Mouse (Mus musculus) CH12.LX (cell line): ENCODE data around the gene Tpk1. TPM values are rescaled to one million over a fixed set of nuclear protein-coding genes. Genes with fewer than 3 reads are reported as not detected.
A peak's percentile ranks its signal among the peaks of the same experiment; 100 is the strongest.

Experiments
- DNase-seq: peaks from one replicate; pipeline ENCODE4 v3.0.0-alpha.2; 2013; ENCODE audit errors: extremely low read depth
- H3K27ac ChIP-seq: 2 replicates; pipeline ENCODE4 v1.5.1; 2012; ENCODE audit warnings: low read depth, mild to moderate bottlenecking, control low read depth, moderate library complexity; ENCODE audit not compliant: insufficient read depth
- H3K27me3 ChIP-seq: replicated peaks from 2 replicates; pipeline ENCODE3; 2012; ENCODE audit warnings: inconsistent platforms
- H3K36me3 ChIP-seq, 2 experiments: replicated peaks in 1 of 2; 2 replicates each; pipeline versions ENCODE3 to v1.6.1; 2012; ENCODE audit warnings: inconsistent platforms in 1 of 2, low read length in 1 of 2, mild to moderate bottlenecking in 1 of 2, mixed read lengths in 1 of 2, moderate library complexity in 1 of 2; ENCODE audit not compliant: control insufficient read depth in 1 of 2, insufficient read depth in 1 of 2
- H3K4me1 ChIP-seq, 2 experiments: 2 replicates each; pipeline ENCODE4 v1.6.1; 2012; ENCODE audit warnings: inconsistent platforms in 1 of 2, moderate library complexity in 1 of 2; ENCODE audit not compliant: insufficient read depth in 2 of 2, control insufficient read depth in 1 of 2
- H3K4me2 ChIP-seq: 2 replicates; pipeline ENCODE4 v1.6.1; 2012; ENCODE audit warnings: low read depth, mild to moderate bottlenecking, control low read depth; ENCODE audit not compliant: poor library complexity, insufficient read depth, severe bottlenecking
- H3K4me3 ChIP-seq, 3 experiments: fragments of 150-350 bp in 1 of 3; sonication (generic) in 1 of 3; replicated peaks in 1 of 3; 2 replicates each; pipeline versions ENCODE3 to v1.5.1; 2011 to 2012; ENCODE audit warnings: low read depth in 2 of 3, low read length in 2 of 3, mild to moderate bottlenecking in 2 of 3, moderate library complexity in 2 of 3, control low read depth in 1 of 3, improper control_type of control experiment in 1 of 3, inconsistent platforms in 1 of 3, mixed read lengths in 1 of 3; ENCODE audit not compliant: poor library complexity in 1 of 3
- H3K79me2 ChIP-seq: replicated peaks from 2 replicates; pipeline ENCODE4 v1.6.1; 2012; ENCODE audit warnings: mild to moderate bottlenecking, moderate library complexity; ENCODE audit not compliant: control insufficient read depth, poor library complexity, insufficient read depth, severe bottlenecking; ENCODE audit errors: extremely low read depth
- H3K9ac ChIP-seq: 2 replicates; pipeline ENCODE4 v1.6.1; 2012; ENCODE audit warnings: low read depth, mild to moderate bottlenecking, control low read depth, moderate library complexity; ENCODE audit not compliant: insufficient read depth
- H3K9me3 ChIP-seq: replicated peaks from 2 replicates; pipeline ENCODE3; 2012; ENCODE audit warnings: low read length, inconsistent platforms, mixed read lengths
- BHLHE40 ChIP-seq: IDR thresholded peaks from 2 replicates; pipeline ENCODE4 v1.6.1; 2011; ENCODE audit warnings: mild to moderate bottlenecking, low read depth, low read length, improper control_type of control experiment
- E2F4 ChIP-seq: IDR thresholded peaks from 2 replicates; pipeline ENCODE4 v1.6.1; 2011; ENCODE audit warnings: low read depth, low read length, improper control_type of control experiment; ENCODE audit not compliant: insufficient replicate concordance
- ETS1 ChIP-seq: conservative IDR thresholded peaks from 2 replicates; pipeline ENCODE4 v1.6.1; 2012; ENCODE audit warnings: low read depth, mild to moderate bottlenecking, inconsistent platforms, low read length, improper control_type of control experiment, moderate library complexity
- GABPA ChIP-seq: IDR thresholded peaks from 2 replicates; pipeline ENCODE4 v1.6.1; 2012; ENCODE audit warnings: low read depth, low read length, improper control_type of control experiment, inconsistent platforms; ENCODE audit not compliant: insufficient replicate concordance
- JUN ChIP-seq: IDR thresholded peaks from 2 replicates; pipeline ENCODE4 v1.6.1; 2011; ENCODE audit warnings: low read depth, mild to moderate bottlenecking, low read length, improper control_type of control experiment, moderate library complexity; ENCODE audit not compliant: insufficient read depth
- KAT2A ChIP-seq: IDR thresholded peaks from 2 replicates; pipeline ENCODE4 v1.6.1; 2012; ENCODE audit warnings: low read length, improper control_type of control experiment, inconsistent platforms; ENCODE audit not compliant: insufficient replicate concordance
- MAFK ChIP-seq: IDR thresholded peaks from 2 replicates; pipeline ENCODE4 v1.6.1; 2011; ENCODE audit warnings: low read length, improper control_type of control experiment; ENCODE audit not compliant: insufficient replicate concordance
- MAX ChIP-seq: IDR thresholded peaks from 2 replicates; pipeline ENCODE4 v1.6.1; 2011; ENCODE audit warnings: low read length, improper control_type of control experiment
- MAZ ChIP-seq: IDR thresholded peaks from 2 replicates; pipeline ENCODE4 v1.6.1; 2012; ENCODE audit warnings: low read depth, mild to moderate bottlenecking, inconsistent platforms, low read length, improper control_type of control experiment, moderate library complexity
- MYC ChIP-seq: IDR thresholded peaks from 2 replicates; pipeline ENCODE4 v1.6.1; 2011; ENCODE audit warnings: low read depth, mild to moderate bottlenecking, improper control_type of control experiment, low read length
- NELFE ChIP-seq: IDR thresholded peaks from 2 replicates; pipeline ENCODE4 v1.6.1; 2011; ENCODE audit warnings: low read depth, low read length, improper control_type of control experiment
- NRF1 ChIP-seq: IDR thresholded peaks from 2 replicates; pipeline ENCODE4 v1.6.1; 2014; ENCODE audit warnings: low read depth, mild to moderate bottlenecking, inconsistent platforms, low read length, improper control_type of control experiment, moderate library complexity
- POLR2A ChIP-seq: IDR thresholded peaks from 2 replicates; pipeline ENCODE4 v1.6.1; 2011; ENCODE audit warnings: low read depth, mild to moderate bottlenecking, improper control_type of control experiment, low read length
- RCOR1 ChIP-seq: conservative IDR thresholded peaks from 2 replicates; pipeline ENCODE4 v1.6.1; 2012; ENCODE audit warnings: low read depth, mild to moderate bottlenecking, inconsistent platforms, low read length, improper control_type of control experiment
- SIN3A ChIP-seq: IDR thresholded peaks from 2 replicates; pipeline ENCODE4 v1.6.1; 2012; ENCODE audit warnings: low read length, improper control_type of control experiment, inconsistent platforms
- ZC3H11A ChIP-seq: IDR thresholded peaks from 2 replicates; pipeline ENCODE4 v1.6.1; 2012; ENCODE audit warnings: low read depth, mild to moderate bottlenecking, inconsistent platforms, low read length, improper control_type of control experiment
- ZKSCAN1 ChIP-seq: IDR thresholded peaks from 2 replicates; pipeline ENCODE4 v1.6.1; 2012; ENCODE audit warnings: low read depth, inconsistent platforms, low read length, improper control_type of control experiment, borderline replicate concordance
- ZMIZ1 ChIP-seq: IDR thresholded peaks from 2 replicates; pipeline ENCODE4 v1.6.1; 2012; ENCODE audit warnings: low read depth, mild to moderate bottlenecking, inconsistent platforms, low read length, improper control_type of control experiment
- dilution Hi-C: fragments of 300-500 bp; cut with MboI; formaldehyde crosslinking; loops from 2 replicates; pipeline ENCODE4 v1.14.3; 2020; ENCODE audit warnings: low sequenced_read_pairs; ENCODE audit not compliant: extremely low pct_unique_long_range_greater_than_20kb, extremely low pct_ligation_motif_present
- in situ Hi-C: fragments of 300-500 bp; cut with MboI; formaldehyde crosslinking; loops from 3 replicates; pipeline ENCODE4 v1.14.3; 2019; ENCODE audit warnings: low sequenced_read_pairs, low pct_ligation_motif_present, low pct_unique_long_range_greater_than_20kb, mixed read lengths
- polyA plus RNA-seq: library from polyadenylated mRNA; unstranded; fragments of >175 nt; gene quantifications from 2 replicates; pipeline ENCODE4 v1.2.1, GENCODE M21; 2012; ENCODE audit warnings: low read depth; ENCODE audit not compliant: insufficient read length
- total RNA-seq, 2 experiments: library from RNA; depleted of rRNA; stranded (reverse); fragments of 300-350 nt in 1 of 2; fragments of >200 nt in 1 of 2; gene quantifications; 2 replicates each; pipeline ENCODE4 v1.2.3; 2012 to 2014

Gene Tpk1
- total and polyA plus RNA-seq, 3 experiments: 3.9 to 6.3 (median 4.8) TPM

GRCm38 (mm10) chr6:43645674-43646073 is 20.4 kb downstream of the Tpk1 start:
- Histone ChIP-seq H3K79me2 (no peaks in the 10 kb centered on the region), H3K4me1 (peaks cover 0 to 29% of the 10 kb centered on the region in 2 experiments; a peak in 2 of 4 replicates), H3K27me3 (no peaks in the 10 kb centered on the region), H3K9me3 (no peaks in the 10 kb centered on the region), H3K27ac (no peak overlapping the region), H3K36me3 (peaks cover 0 to 5% of the 10 kb centered on the region in 2 experiments), H3K4me2 (no peak overlapping the region)
- dilution Hi-C loops: no loop called here
- DNase-seq: no peak
- TF ChIP-seq RCOR1 (no peak), ETS1 (no peak), MAZ (no peak), NELFE (no peak), ZC3H11A (no peak), GABPA (no peak), E2F4 (no peak), SIN3A (no peak), NRF1 (no peak), JUN (no peak), BHLHE40 (no peak), ZKSCAN1 (no peak), POLR2A (no peak), MAFK (no peak)
- TF ChIP-seq, all 38 proteins: peak for 0
- no peak overlapping the region for H3K4me3 ChIP-seq
- H3K9ac ChIP-seq: no peak overlapping the region
- in situ Hi-C loops: no loop called here

- no peaks in the 10 kb centered on the region for H3K9me3 ChIP-seq
- dilution Hi-C loops: no loop called here
- H3K4me1 ChIP-seq: peaks cover 0 to 33% of the 10 kb centered on the region in 2 experiments; a peak in 2 of 4 replicates
- H3K79me2 ChIP-seq: no peaks in the 10 kb centered on the region
- H3K36me3 ChIP-seq: peaks cover 0 to 5% of the 10 kb centered on the region in 2 experiments
- in situ Hi-C loops: no loop called here
- DNase-seq: no peak
- H3K27me3 ChIP-seq: no peaks in the 10 kb centered on the region
- no peak for TF ChIP-seq MAFK
- no peak for TF ChIP-seq KAT2A
- TF ChIP-seq MYC: no peak; the same call in 1 of the 2 replicates
- TF ChIP-seq ZMIZ1: no peak
- peak; percentile 48; the same call in 1 of the 2 replicates for TF ChIP-seq MAX
- no peak overlapping the region for H3K4me3 ChIP-seq
- no peak overlapping the region for H3K9ac ChIP-seq
- H3K27ac ChIP-seq: no peak overlapping the region
- no peak overlapping the region for H3K4me2 ChIP-seq
These were observed 21.0 kb downstream of the Tpk1 start for GRCm38 (mm10) chr6:43645105-43645504.
